In genomic region chr1:150540267-150540666, GRCm38 (mm10) we compare ENCODE assay signal across 8 mouse cellular contexts.
DNase-seq lines count a peak whose midpoint lies in the region; ATAC-seq and TF ChIP-seq lines count a peak whose summit lies in the region.

No protein-coding gene starts in this region.

- peak; percentile 9 for DNase-seq in ovary, postnatal 14 days (ENCODE audit: low spot score)
- no peak for DNase-seq in ovary, adult 18-20 months (ENCODE audit: low spot score)
- DNase-seq in c-Kit-positive CD71-positive TER-119-negative erythroid progenitor cells, embryonic 14.5 days (ENCODE audit: low read depth), result peak; percentile 6
- peak; percentile 85 for DNase-seq in forebrain, postnatal 0 days
- DNase-seq in kidney, postnatal 36 days, result peak; percentile 26 to 49
- peak; percentile 93 for DNase-seq in midbrain, embryonic 11.5 days (ENCODE audit: low spot score, missing footprints)
- peak; percentile 31 for DNase-seq in yolk sac, embryonic 10.5 days (ENCODE audit: low spot score)
- DNase-seq in spleen, adult 18-20 months, result no peak

- H3K9ac ChIP-seq in forebrain, postnatal 0 days, result no peak overlapping the region
- no peak overlapping the region for H3K9ac ChIP-seq in midbrain, embryonic 11.5 days (ENCODE audit: low read length)

- H3K4me1 ChIP-seq in forebrain, postnatal 0 days (ENCODE audit: insufficient read depth), result no peaks in the 10 kb centered on the region
- 0 out of 2 replicates have a peak, but pooled peaks cover 5% of the 10 kb centered on the region for H3K4me1 ChIP-seq in midbrain, embryonic 11.5 days (ENCODE audit: control insufficient read depth, insufficient read depth, low read length)

- H3K4me2 ChIP-seq in forebrain, postnatal 0 days (ENCODE audit: low read depth), result no peak overlapping the region
- H3K4me2 ChIP-seq in midbrain, embryonic 11.5 days, result no peak overlapping the region

- no peaks in the 10 kb centered on the region for H3K9me3 ChIP-seq in forebrain, postnatal 0 days (ENCODE audit: low read length)
- H3K9me3 ChIP-seq in midbrain, embryonic 11.5 days (ENCODE audit: control insufficient read depth, low read length), result no peaks in the 10 kb centered on the region

- 10% methylated on average over 5 of the region's 5 CpGs for WGBS in forebrain, postnatal 0 days
- 14% methylated on average over 5 of the region's 5 CpGs for WGBS in midbrain, embryonic 11.5 days

- no peak overlapping the region for H3K27ac ChIP-seq in forebrain, postnatal 0 days (ENCODE audit: low read depth, low read length)
- no peak overlapping the region for H3K27ac ChIP-seq in midbrain, embryonic 11.5 days (ENCODE audit: low read depth, low read length)

- H3K4me3 ChIP-seq in forebrain, postnatal 0 days (ENCODE audit: low read depth, low read length), result no peak overlapping the region
- H3K4me3 ChIP-seq in midbrain, embryonic 11.5 days (ENCODE audit: low read depth, low read length), result no peak overlapping the region

- TF ChIP-seq CTCF in forebrain, postnatal 0 days (IDR thresholded peaks at IDR 0.05; ENCODE audit: low read depth), result peak; percentile 92

- peak; percentile 93 for ATAC-seq in forebrain, postnatal 0 days
- ATAC-seq in midbrain, embryonic 11.5 days (ENCODE audit: low FRiP score), result peak; percentile 83

- H3K36me3 ChIP-seq in forebrain, postnatal 0 days (ENCODE audit: insufficient read depth), result no peaks in the 10 kb centered on the region
- H3K36me3 ChIP-seq in midbrain, embryonic 11.5 days (ENCODE audit: control insufficient read depth, insufficient read depth, low read length), result no peaks in the 10 kb centered on the region

- no peaks in the 10 kb centered on the region for H3K27me3 ChIP-seq in forebrain, postnatal 0 days (ENCODE audit: insufficient read depth, low read length)
- H3K27me3 ChIP-seq in midbrain, embryonic 11.5 days (ENCODE audit: control insufficient read depth, insufficient read depth, low read length), result no peaks in the 10 kb centered on the region

Comparison
In these comparisons a context has a peak if more than half of its experiments do, and no peak if none do; other contexts are left out.
1. DNase-seq: peak in ovary, postnatal 14 days (single experiment), c-Kit-positive CD71-positive TER-119-negative erythroid progenitor cells, embryonic 14.5 days (single experiment), forebrain, postnatal 0 days (single experiment), kidney, postnatal 36 days (2 of 2), midbrain, embryonic 11.5 days (single experiment) and yolk sac, embryonic 10.5 days (single experiment); none in ovary, adult 18-20 months (single experiment) and spleen, adult 18-20 months (0 of 2).